Mouse (Mus musculus): ENCODE measurements around the gene Csrp2.

Csrp2 gene

GRCm38 (mm10) chr10:110931161-110931912 lies 11.7 kb downstream of the Csrp2 start:
- DNase-seq (ENCODE audit: low spot score in 2 of 2), result no peak

GRCm38 (mm10) chr10:110931913-110932560 lies 12.4 kb downstream of the Csrp2 start:
- peak; percentile 36 to 58 for DNase-seq (ENCODE audit: low spot score in 2 of 2)

- DNase-seq (ENCODE audit: low spot score in 2 of 2), result no peak
Observed at GRCm38 (mm10) chr10:110933584-110933983, 14.0 kb downstream of the Csrp2 start.

- no peak for DNase-seq (ENCODE audit: low spot score in 2 of 2)
Observed at GRCm38 (mm10) chr10:110935081-110935480, 15.5 kb downstream of the Csrp2 start.

GRCm38 (mm10) chr10:110935669-110936068 lies 16.1 kb downstream of the Csrp2 start:
- DNase-seq (ENCODE audit: low spot score in 2 of 2), result no peak

- no peak for DNase-seq (ENCODE audit: low spot score in 2 of 2)
Observed at GRCm38 (mm10) chr10:110938361-110938760, 18.8 kb downstream of the Csrp2 start.

- DNase-seq (ENCODE audit: low spot score in 2 of 2), result no peak
Observed at GRCm38 (mm10) chr10:110938841-110939549, 19.4 kb downstream of the Csrp2 start.

GRCm38 (mm10) chr10:110939717-110940116 lies 20.1 kb downstream of the Csrp2 start:
- DNase-seq (ENCODE audit: low spot score in 2 of 2), result no peak

GRCm38 (mm10) chr10:110940740-110941398 lies 21.3 kb downstream of the Csrp2 start:
- DNase-seq (ENCODE audit: low spot score in 2 of 2), result no peak

GRCm38 (mm10) chr10:110941968-110942367 lies 22.4 kb downstream of the Csrp2 start:
- no peak for DNase-seq (ENCODE audit: low spot score in 2 of 2)

GRCm38 (mm10) chr10:110942806-110943205 lies 23.2 kb downstream of the Csrp2 start:
- no peak for DNase-seq (ENCODE audit: low spot score in 2 of 2)

- DNase-seq (ENCODE audit: low spot score in 2 of 2), result no peak
Observed at GRCm38 (mm10) chr10:110944175-110944574, 24.6 kb downstream of the Csrp2 start.

- DNase-seq (ENCODE audit: low spot score in 2 of 2), result no peak
Observed at GRCm38 (mm10) chr10:110945966-110946365, 26.4 kb downstream of the Csrp2 start.

GRCm38 (mm10) chr10:110947574-110947973 lies 28.0 kb downstream of the Csrp2 start:
- no peak for DNase-seq (ENCODE audit: low spot score in 2 of 2)

GRCm38 (mm10) chr10:110951112-110951511 lies 31.5 kb downstream of the Csrp2 start:
- DNase-seq (ENCODE audit: low spot score in 2 of 2), result no peak

- DNase-seq (ENCODE audit: low spot score in 2 of 2), result no peak
Observed at GRCm38 (mm10) chr10:110951748-110952147, 32.2 kb downstream of the Csrp2 start.

- DNase-seq (ENCODE audit: low spot score in 2 of 2), result no peak
Observed at GRCm38 (mm10) chr10:110952271-110952670, 32.7 kb downstream of the Csrp2 start.

GRCm38 (mm10) chr10:110952937-110953451 lies 33.4 kb downstream of the Csrp2 start:
- DNase-seq (ENCODE audit: low spot score in 2 of 2), result no peak

- no peak for DNase-seq (ENCODE audit: low spot score in 2 of 2)
Observed at GRCm38 (mm10) chr10:110958879-110959278, 39.3 kb downstream of the Csrp2 start.

GRCm38 (mm10) chr10:110959781-110960180 lies 40.2 kb downstream of the Csrp2 start:
- no peak for DNase-seq (ENCODE audit: low spot score in 2 of 2)

- no peak for DNase-seq (ENCODE audit: low spot score in 2 of 2)
Observed at GRCm38 (mm10) chr10:110960841-110961240, 41.3 kb downstream of the Csrp2 start.

- no peak for DNase-seq (ENCODE audit: low spot score in 2 of 2)
Observed at GRCm38 (mm10) chr10:110962172-110962571, 42.6 kb downstream of the Csrp2 start.
